Mouse (Mus musculus) forebrain, embryonic 14.5 days (tissue): Measurements from ENCODE around the gene Rcbtb2. TPM values are rescaled to one million over a fixed set of nuclear protein-coding genes. Genes with fewer than 3 reads are reported as not detected.
"Not testable (repeated sequence)": the region's sequence is repeated elsewhere in the genome, so short reads cannot be mapped to it uniquely, and the experiment has no call there.

Source experiments
- ATAC-seq: fragments of 200-750 bp; cut with Nextera tagmentation; 2 replicates; pipeline ENCODE4 v1.8.0; 2017; ENCODE audit warnings: mild to moderate bottlenecking, moderate library complexity
- DNase-seq: peaks from one replicate; pipeline ENCODE4 v3.0.0-alpha.2; 2015; ENCODE audit warnings: low spot score
- H3K27ac ChIP-seq: fragments of 300-500 bp; sonication (generic); 2 replicates; pipeline ENCODE4 v1.5.1; 2014; ENCODE audit warnings: low read depth, mild to moderate bottlenecking, control low read depth, low read length, moderate library complexity
- H3K27me3 ChIP-seq: fragments of 300-500 bp; sonication (generic); replicated peaks from 2 replicates; pipeline ENCODE4 v1.6.1; 2014; ENCODE audit warnings: low read length, control low read depth, mixed read lengths; ENCODE audit not compliant: control insufficient read depth, insufficient read depth
- H3K36me3 ChIP-seq: fragments of 300-500 bp; sonication (generic); 2 replicates; pipeline ENCODE4 v1.6.1; 2014; ENCODE audit warnings: low read length, control low read depth; ENCODE audit not compliant: control insufficient read depth, insufficient read depth
- H3K4me1 ChIP-seq: fragments of 300-500 bp; sonication (generic); 2 replicates; pipeline ENCODE4 v1.6.1; 2014; ENCODE audit warnings: antibody characterized with exemption, low read length, control low read depth; ENCODE audit not compliant: control insufficient read depth, insufficient read depth
- H3K4me2 ChIP-seq: fragments of 300-500 bp; sonication (generic); 2 replicates; pipeline ENCODE4 v1.6.1; 2014; ENCODE audit warnings: mild to moderate bottlenecking, control low read depth, low read length
- H3K4me3 ChIP-seq: fragments of 300-500 bp; sonication (generic); 2 replicates; pipeline ENCODE4 v1.5.1; 2014; ENCODE audit warnings: low read depth, low read length, control low read depth
- H3K9ac ChIP-seq: fragments of 300-500 bp; sonication (generic); 2 replicates; pipeline ENCODE4 v1.6.1; 2014; ENCODE audit warnings: mild to moderate bottlenecking, low read length, control low read depth, moderate library complexity
- H3K9me3 ChIP-seq: fragments of 300-500 bp; sonication (generic); replicated peaks from 2 replicates; pipeline ENCODE4 v1.6.1; 2016; ENCODE audit warnings: low read length, control low read depth, mixed read lengths; ENCODE audit not compliant: control insufficient read depth
- WGBS: fragments of 180-500 bp; shearing (Covaris S2); extraction: QIAGEN DNeasy Blood & Tissue Kit; methylation state at CpG from one replicate; pipeline ENCODE4 v1.1.7; 2014; 5-methylcytosine and 5-hydroxymethylcytosine counted together
- polyA plus RNA-seq: library from polyadenylated mRNA; unstranded; fragments of >200 nt; fragmentation: Nextera tagmentation; extraction: Ambion mirVana; gene quantifications from 2 replicates; pipeline ENCODE4 v1.2.1, GENCODE M21; 2014

Gene Rcbtb2
- polyA plus RNA-seq, 1 experiment from 2014 or later: 83.1 TPM

GRCm38 (mm10) chr14:73111091-73111490 is 11.7 kb upstream of the Rcbtb2 start:
- Histone ChIP-seq H3K9me3 (no peaks in the 10 kb centered on the region), H3K9ac (no peak overlapping the region), H3K4me3 (no peak overlapping the region), H3K27me3 (no peaks in the 10 kb centered on the region), H3K4me2 (no peak overlapping the region), H3K4me1 (no peaks in the 10 kb centered on the region), H3K36me3 (no peaks in the 10 kb centered on the region), H3K27ac (no peak overlapping the region)
- 16% methylated on average over 1 of the region's 1 CpGs for WGBS
- ATAC-seq (no peak), DNase-seq (no peak)

- no peaks in the 10 kb centered on the region for H3K27me3 ChIP-seq
- H3K4me2 ChIP-seq: no peak overlapping the region
- DNase-seq (no peak), ATAC-seq (no peak)
- no peak overlapping the region for H3K27ac ChIP-seq
- WGBS: 59% methylated on average over 12 of the region's 12 CpGs
- no peaks in the 10 kb centered on the region for H3K36me3 ChIP-seq
- no peak overlapping the region for H3K4me3 ChIP-seq
- H3K9me3 ChIP-seq: no peaks in the 10 kb centered on the region
- no peak overlapping the region for H3K9ac ChIP-seq
- no peaks in the 10 kb centered on the region for H3K4me1 ChIP-seq
Observed at GRCm38 (mm10) chr14:73112186-73112840, 10.5 kb upstream of the Rcbtb2 start.

GRCm38 (mm10) chr14:73114952-73115351 is 7.9 kb upstream of the Rcbtb2 start:
- not testable (repeated sequence) for H3K27ac ChIP-seq, H3K4me1 ChIP-seq, DNase-seq, H3K36me3 ChIP-seq, H3K9ac ChIP-seq, H3K4me3 ChIP-seq, ATAC-seq, H3K9me3 ChIP-seq, H3K4me2 ChIP-seq, H3K27me3 ChIP-seq
- whole genome bisulfite sequencing: 93% methylated on average over 3 of the region's 3 CpGs

- no peak for DNase-seq
- Histone ChIP-seq H3K4me3 (no peak overlapping the region), H3K27me3 (no peaks in the 10 kb centered on the region), H3K27ac (no peak overlapping the region), H3K4me1 (no peaks in the 10 kb centered on the region), H3K9me3 (no peaks in the 10 kb centered on the region), H3K9ac (no peak overlapping the region), H3K4me2 (no peak overlapping the region), H3K36me3 (no peaks in the 10 kb centered on the region)
- WGBS: 91% methylated on average over 2 of the region's 2 CpGs
- ATAC-seq: no peak
Observed at GRCm38 (mm10) chr14:73116301-73116700, 6.5 kb upstream of the Rcbtb2 start.

GRCm38 (mm10) chr14:73116938-73117337 is 5.9 kb upstream of the Rcbtb2 start:
- Histone ChIP-seq H3K4me3 (no peak overlapping the region), H3K4me1 (no peaks in the 10 kb centered on the region), H3K9me3 (no peaks in the 10 kb centered on the region), H3K4me2 (no peak overlapping the region), H3K36me3 (no peaks in the 10 kb centered on the region), H3K27ac (no peak overlapping the region), H3K9ac (no peak overlapping the region; the same call in 1 of the 2 replicates), H3K27me3 (no peaks in the 10 kb centered on the region)
- 67% methylated on average over 9 of the region's 9 CpGs for WGBS
- ATAC-seq (no peak), DNase-seq (peak; percentile 32)

- WGBS: 85% methylated on average over 7 of the region's 7 CpGs
- no peak for DNase-seq
- Histone ChIP-seq H3K36me3 (no peaks in the 10 kb centered on the region), H3K27ac (no peak overlapping the region), H3K4me3 (no peak overlapping the region), H3K9ac (no peak overlapping the region), H3K4me2 (no peak overlapping the region), H3K4me1 (no peaks in the 10 kb centered on the region), H3K9me3 (no peaks in the 10 kb centered on the region), H3K27me3 (no peaks in the 10 kb centered on the region)
- no peak for ATAC-seq
Observed at GRCm38 (mm10) chr14:73117411-73118392, 5.1 kb upstream of the Rcbtb2 start.

GRCm38 (mm10) chr14:73118482-73119347 is 4.1 kb upstream of the Rcbtb2 start:
- 74% methylated on average over 14 of the region's 14 CpGs for WGBS

GRCm38 (mm10) chr14:73119459-73119858 is 3.4 kb upstream of the Rcbtb2 start:
- Histone ChIP-seq H3K4me1 (no peaks in the 10 kb centered on the region), H3K4me3 (no peak overlapping the region), H3K4me2 (no peak overlapping the region), H3K27me3 (no peaks in the 10 kb centered on the region), H3K27ac (no peak overlapping the region), H3K36me3 (no peaks in the 10 kb centered on the region), H3K9me3 (no peaks in the 10 kb centered on the region), H3K9ac (no peak overlapping the region)
- DNase-seq (no peak), ATAC-seq (no peak)
- WGBS: 50% methylated on average over 6 of the region's 6 CpGs

More at GRCm38 (mm10) chr14:73118482-73119347, 4.1 kb upstream of the Rcbtb2 start:
- Histone ChIP-seq H3K4me3 (no peak overlapping the region), H3K36me3 (no peaks in the 10 kb centered on the region), H3K9me3 (no peaks in the 10 kb centered on the region), H3K4me1 (no peaks in the 10 kb centered on the region), H3K27me3 (no peaks in the 10 kb centered on the region), H3K4me2 (no peak overlapping the region), H3K9ac (no peak overlapping the region), H3K27ac (no peak overlapping the region)
- DNase-seq (no peak), ATAC-seq (no peak)
